Mouse (Mus musculus) CH12.LX (cell line): Measurements from ENCODE around the gene Ssb.

Source experiments
- CTCF ChIP-seq, 2 experiments: IDR thresholded peaks in 1 of 2; conservative IDR thresholded peaks in 1 of 2; 2 replicates each; pipeline ENCODE4 v1.5.1; 2011 to 2012; ENCODE audit warnings: low read depth in 2 of 2, low read length in 2 of 2, improper control_type of control experiment in 1 of 2, inconsistent platforms in 1 of 2, mild to moderate bottlenecking in 1 of 2, moderate library complexity in 1 of 2
- E2F4 ChIP-seq: IDR thresholded peaks from 2 replicates; pipeline ENCODE4 v1.6.1; 2011; ENCODE audit warnings: low read depth, low read length, improper control_type of control experiment; ENCODE audit not compliant: insufficient replicate concordance
- GABPA ChIP-seq: IDR thresholded peaks from 2 replicates; pipeline ENCODE4 v1.6.1; 2012; ENCODE audit warnings: low read depth, low read length, improper control_type of control experiment, inconsistent platforms; ENCODE audit not compliant: insufficient replicate concordance
- IRF4 ChIP-seq: IDR thresholded peaks from 2 replicates; pipeline ENCODE4 v1.6.1; 2014; ENCODE audit warnings: low read depth, mild to moderate bottlenecking, inconsistent platforms, low read length, improper control_type of control experiment
- JUND ChIP-seq: conservative IDR thresholded peaks from 2 replicates; pipeline ENCODE4 v1.6.1; 2011; ENCODE audit warnings: low read depth, low read length, improper control_type of control experiment
- KAT2A ChIP-seq: IDR thresholded peaks from 2 replicates; pipeline ENCODE4 v1.6.1; 2012; ENCODE audit warnings: low read length, improper control_type of control experiment, inconsistent platforms; ENCODE audit not compliant: insufficient replicate concordance
- MAFK ChIP-seq: IDR thresholded peaks from 2 replicates; pipeline ENCODE4 v1.6.1; 2011; ENCODE audit warnings: low read length, improper control_type of control experiment; ENCODE audit not compliant: insufficient replicate concordance
- MAX ChIP-seq: IDR thresholded peaks from 2 replicates; pipeline ENCODE4 v1.6.1; 2011; ENCODE audit warnings: low read length, improper control_type of control experiment
- MAZ ChIP-seq: IDR thresholded peaks from 2 replicates; pipeline ENCODE4 v1.6.1; 2012; ENCODE audit warnings: low read depth, mild to moderate bottlenecking, inconsistent platforms, low read length, improper control_type of control experiment, moderate library complexity
- NELFE ChIP-seq: IDR thresholded peaks from 2 replicates; pipeline ENCODE4 v1.6.1; 2011; ENCODE audit warnings: low read depth, low read length, improper control_type of control experiment
- SMC3 ChIP-seq: IDR thresholded peaks from 2 replicates; pipeline ENCODE4 v1.6.1; 2011; ENCODE audit warnings: low read depth, low read length, improper control_type of control experiment
- TCF12 ChIP-seq: IDR thresholded peaks from 2 replicates; pipeline ENCODE4 v1.6.1; 2014; ENCODE audit warnings: low read depth, mild to moderate bottlenecking, inconsistent platforms, low read length, improper control_type of control experiment

GRCm38 (mm10) chr2:69837244-69837967 is 24.0 kb upstream of the Ssb start:
- no peak for TF ChIP-seq CTCF (conservative IDR thresholded peaks at IDR 0.05 in 1 of 2, IDR thresholded peaks at IDR 0.05 in 1 of 2; ENCODE audit: low read depth in 2 of 2, low read length in 2 of 2)
- TF ChIP-seq JUND = no peak
- TF ChIP-seq GABPA = no peak
- TF ChIP-seq SMC3 = no peak
- no peak for TF ChIP-seq IRF4
- TF ChIP-seq MAZ = no peak
- TF ChIP-seq MAFK = no peak
- no peak for TF ChIP-seq KAT2A
- no peak for TF ChIP-seq MAX
- TF ChIP-seq TCF12 = no peak
- TF ChIP-seq NELFE = no peak
- TF ChIP-seq E2F4 = no peak
